Mouse (Mus musculus) adrenal gland, adult (tissue): ENCODE results near the gene Adgra3.

Source experiments
- DNase-seq, 2 experiments: peaks; one replicate each; pipeline ENCODE4 v3.0.0; 2022 to 2023; ENCODE audit warnings: low spot score in 1 of 2; ENCODE audit not compliant: inconsistent age in 2 of 2

Gene Adgra3

DNA sequence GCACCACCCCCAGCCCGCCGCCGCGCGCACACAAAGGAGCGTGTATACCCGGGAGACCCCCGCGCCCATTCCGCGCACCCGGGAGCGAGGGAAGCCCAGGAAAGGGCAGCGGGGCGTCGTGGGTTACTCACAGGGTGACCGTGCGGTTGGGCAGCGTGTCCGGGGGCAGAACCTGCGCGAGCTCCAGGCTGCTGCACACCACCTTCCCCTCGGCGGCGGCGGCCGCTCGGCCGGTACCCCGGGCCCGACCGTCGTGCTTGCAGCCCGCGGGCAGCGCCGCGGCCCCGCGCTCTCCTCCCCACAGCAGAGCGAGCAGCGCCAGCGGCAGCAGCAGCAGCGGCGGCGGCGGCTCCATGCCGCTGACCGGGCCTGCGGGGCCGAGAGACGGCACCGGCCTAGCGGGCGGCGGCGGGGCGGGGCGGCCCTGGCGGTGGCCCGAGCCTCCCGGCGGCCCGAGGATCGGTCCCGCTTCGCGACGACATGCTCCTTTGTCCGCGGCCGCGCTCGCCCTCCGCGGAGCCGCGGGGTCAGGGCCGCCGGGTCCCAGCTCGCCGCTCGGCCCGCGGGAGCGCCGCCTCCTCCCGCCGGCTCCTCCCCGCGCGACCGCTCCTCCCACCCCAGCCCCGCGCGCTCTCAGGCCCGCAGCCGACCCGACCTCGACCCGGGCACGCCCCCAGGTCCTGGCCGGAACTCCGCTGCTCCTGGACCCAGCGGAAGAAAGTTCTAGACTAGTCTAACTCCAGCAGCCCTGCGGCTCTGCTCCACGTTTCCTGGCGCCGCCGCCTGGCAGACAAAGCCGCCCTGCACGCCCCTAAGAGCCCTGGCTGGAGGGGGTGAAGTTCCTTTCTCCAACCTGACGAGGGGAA lies at the start of gene Adgra3:
Gene Adgra3, minus strand, starts transcription at position 586 of the 866 bp plus-strand sequence.
- peak; percentile 90 to 95 for DNase-seq

DNA sequence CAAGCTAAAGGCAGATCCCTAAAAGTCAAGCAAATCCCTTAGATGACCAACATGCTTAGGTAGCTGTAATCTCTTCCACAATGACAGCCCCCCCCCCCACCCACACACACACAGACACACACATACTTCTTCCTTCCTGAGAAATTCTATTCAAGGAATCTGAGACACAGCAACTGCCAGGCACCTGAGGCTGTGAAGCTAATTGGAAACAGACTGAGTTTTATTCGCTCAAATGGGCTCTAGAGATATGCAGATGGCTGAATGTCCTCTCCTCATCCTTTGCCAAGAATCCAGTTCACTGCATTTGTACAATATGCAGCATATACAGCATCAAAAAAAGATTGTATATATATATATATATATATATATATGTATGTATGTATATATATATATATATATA lies 24.6 kb upstream of the Adgra3 start:
- no peak for DNase-seq

DNA sequence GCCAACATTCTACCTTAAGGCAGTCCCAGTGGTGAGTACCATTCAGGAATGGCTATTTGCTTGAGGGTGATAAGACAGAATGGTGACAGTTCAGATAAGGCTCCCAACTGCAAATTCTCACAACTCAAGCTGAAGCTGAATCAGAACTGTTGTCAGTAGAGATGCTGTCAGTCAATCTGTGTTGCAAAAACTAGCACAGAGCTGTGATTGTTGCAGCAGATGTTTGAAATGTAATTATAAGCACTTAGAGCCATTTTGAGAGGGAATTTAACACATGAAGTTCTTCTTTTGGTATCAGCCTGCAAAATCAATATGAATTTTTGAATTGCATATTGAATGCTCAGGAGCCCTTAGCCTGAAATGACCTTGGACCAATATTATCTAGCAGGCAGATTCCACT lies 15.4 kb upstream of the Adgra3 start:
- peak in 1 of 2 experiments; percentile 13 for DNase-seq

DNA sequence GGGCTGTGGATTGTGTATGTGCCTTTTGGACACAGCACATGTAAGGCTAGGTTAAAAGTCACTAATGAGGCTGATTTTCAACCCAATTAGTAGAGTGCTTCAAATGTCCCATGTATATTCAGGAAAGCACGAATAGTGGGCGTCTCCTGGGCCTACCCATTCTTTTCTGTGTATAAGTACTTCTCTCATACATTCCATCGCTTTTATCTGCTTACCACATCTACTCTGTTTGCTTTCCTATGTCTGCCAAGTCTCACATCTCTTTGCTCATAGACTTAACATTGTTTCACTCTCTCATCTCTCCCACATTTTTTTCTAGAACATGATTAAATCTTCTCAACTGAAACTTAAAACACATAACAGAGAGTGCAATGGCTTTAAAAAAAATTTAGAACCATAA lies 5.4 kb upstream of the Adgra3 start:
- DNase-seq, result no peak

DNA sequence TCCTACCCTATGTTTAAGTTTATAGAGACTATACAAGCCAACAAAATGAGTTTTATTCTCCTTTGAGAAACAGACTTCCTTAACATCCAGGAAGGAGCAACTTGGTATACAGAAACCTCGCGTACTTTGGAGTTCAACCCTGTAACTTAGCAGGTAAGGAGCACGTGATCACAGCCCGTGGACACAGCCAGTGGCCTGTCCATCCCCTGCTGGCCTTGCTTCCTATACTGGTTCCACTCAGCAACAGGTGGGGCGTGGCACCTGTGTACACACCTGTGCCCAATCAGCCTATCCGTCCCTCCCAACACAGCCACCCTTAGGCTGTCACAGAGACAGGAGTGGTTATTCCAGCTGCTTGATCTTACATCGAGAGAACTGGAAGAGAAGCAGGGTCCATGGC lies 780 bp upstream of the Adgra3 start:
- DNase-seq, result peak in 1 of 2 experiments; percentile 23

DNA sequence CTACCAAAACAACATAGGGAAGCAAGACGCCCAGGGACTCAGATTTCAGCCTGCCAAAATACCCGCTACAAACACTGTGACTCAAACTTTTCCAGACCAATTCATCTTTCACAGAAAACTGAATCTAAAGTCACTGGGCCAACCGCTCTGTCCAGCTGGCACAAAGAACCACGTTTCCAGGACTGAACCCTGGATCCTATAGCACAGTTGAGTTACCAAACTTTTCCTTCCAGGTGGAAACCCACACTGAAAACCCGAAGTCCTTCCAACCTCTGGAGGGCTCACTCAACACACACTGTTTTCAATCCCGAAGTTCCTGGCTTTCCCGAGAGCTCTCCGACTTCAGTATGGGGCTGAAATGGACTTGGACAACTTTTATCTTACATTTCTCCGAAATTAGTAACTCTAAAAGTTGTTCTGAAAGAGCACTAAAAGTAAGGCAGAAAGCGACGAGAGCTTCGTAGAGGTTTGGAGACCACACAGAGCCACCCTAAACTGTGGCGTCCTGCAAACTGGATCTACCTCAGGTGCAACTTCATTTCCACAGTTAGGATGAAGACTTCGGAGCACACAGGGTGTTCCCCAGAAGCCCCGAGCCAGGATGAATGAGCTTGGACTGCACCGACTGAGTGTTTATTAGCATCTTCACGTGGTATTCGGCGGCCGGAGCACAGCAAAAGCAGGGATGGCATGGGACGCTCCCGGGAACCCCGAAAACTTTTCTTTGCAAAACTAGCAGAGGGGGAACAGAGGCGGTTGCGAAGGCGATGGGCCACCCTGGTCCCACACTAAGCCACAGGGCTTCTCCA lies 990 bp downstream of the Adgra3 start:
- peak in 1 of 2 experiments; percentile 76 for DNase-seq

DNA sequence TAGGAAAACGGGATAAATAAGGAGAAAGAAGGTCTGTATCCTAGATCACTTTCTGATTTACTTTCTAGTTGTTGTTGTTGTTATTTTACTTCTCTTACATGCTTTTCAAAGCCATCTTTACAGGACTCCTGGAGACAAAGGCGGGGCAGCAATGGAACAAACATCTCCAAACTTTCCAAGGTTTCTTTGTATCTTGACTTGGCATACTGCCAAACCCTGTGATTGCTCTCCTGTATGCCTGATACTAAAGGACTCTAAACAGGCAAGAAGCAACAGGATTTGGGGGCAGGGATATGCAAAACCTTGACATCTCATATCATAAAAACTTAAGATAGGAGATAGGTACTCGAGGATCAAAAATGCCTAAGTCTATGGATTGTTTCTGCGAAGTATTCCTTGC lies 6.3 kb downstream of the Adgra3 start:
- peak in 1 of 2 experiments; percentile 60 for DNase-seq

DNA sequence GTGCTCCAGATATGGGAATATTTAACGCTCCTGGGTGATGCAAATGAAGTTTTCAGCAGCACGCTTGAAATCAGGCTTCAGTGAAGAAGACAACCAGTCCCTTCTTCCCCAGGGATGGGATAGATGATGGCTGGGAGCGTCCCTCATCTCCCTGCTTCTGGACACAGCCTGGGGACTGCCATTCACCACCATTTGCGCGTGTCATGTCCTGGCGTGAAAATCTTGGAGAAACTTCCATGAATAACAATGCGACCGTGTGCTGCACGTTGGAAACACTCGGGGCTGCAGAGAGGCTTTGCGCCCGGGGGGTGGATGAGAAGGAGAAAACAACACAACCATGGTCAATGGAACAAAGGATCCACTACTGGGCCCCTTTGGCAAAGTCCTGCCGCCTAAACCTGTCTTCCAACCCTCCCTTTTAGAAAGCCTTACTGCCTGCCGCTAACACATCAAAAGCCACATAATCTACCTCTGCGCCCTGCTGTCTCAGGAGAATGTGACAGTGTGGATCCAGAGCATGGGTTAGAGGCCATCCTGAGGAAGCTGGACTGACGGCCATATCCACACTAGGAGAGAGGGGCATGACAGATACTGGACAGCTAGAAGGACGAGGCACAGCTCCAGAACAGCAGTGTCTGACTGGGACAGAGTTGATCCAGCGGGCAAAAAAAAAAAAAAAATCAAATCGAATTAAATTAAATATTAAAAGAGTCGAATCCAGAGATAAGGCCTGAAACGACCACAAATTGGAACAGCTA lies 8.0 kb downstream of the Adgra3 start:
- no peak for DNase-seq

DNA sequence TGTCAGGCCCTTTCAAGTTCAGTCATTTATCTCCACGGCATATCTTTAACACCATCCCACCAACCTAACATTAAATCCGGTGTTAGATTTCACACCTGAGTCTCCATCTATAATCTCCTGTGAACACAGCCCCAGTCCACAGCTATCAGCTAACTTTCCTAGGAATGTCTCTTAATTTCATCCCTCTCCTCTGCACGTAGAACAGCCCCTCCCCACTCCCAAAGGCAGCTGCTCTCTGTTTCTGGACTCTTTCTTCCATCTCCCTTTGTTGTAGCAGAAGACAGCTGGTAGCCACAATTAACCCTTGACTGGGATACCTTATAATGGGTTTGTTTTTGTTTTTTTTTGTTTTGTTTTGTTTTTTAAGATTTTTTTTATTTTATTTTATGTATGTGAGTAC lies 8.8 kb downstream of the Adgra3 start:
- DNase-seq, result no peak

DNA sequence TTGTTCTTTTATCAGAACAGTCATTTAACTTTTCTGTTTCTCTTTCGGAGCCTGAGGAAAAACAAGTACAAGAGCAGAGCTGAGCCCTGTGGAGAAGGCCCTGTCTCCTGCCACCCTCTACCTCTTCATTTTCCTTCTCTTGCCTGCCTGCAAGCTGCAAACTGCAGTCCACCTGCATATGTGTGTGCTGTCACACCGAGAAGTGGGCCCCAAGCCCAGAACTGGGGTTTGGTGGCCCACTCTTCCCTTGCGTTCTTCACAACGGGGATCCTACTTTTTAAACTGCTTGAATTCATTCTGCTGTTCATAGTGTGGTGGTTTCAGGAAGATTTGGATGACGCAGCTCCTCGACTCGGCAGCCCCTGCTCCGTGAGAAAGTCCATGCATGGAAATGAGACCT lies 9.3 kb downstream of the Adgra3 start:
- DNase-seq, result no peak

DNA sequence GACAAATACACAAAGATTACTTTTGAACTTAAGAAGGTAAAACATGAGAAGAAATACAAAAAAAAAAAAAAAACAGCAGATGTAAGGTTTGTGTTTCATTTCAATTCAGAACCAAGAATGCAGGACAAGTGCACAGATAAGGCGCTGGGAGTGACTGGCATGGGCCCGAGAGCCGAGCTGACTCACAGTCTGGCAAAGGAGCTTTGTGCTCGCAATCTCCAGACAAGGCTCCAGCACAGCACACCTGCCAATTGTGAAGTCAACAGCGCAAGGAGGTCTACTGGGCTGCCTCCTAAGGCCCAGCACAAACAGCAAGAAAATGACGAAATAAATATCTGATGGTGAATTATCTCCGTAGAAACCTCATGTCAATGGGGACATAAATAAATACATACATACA lies 9.8 kb downstream of the Adgra3 start:
- DNase-seq, result peak; percentile 69 to 75

DNA sequence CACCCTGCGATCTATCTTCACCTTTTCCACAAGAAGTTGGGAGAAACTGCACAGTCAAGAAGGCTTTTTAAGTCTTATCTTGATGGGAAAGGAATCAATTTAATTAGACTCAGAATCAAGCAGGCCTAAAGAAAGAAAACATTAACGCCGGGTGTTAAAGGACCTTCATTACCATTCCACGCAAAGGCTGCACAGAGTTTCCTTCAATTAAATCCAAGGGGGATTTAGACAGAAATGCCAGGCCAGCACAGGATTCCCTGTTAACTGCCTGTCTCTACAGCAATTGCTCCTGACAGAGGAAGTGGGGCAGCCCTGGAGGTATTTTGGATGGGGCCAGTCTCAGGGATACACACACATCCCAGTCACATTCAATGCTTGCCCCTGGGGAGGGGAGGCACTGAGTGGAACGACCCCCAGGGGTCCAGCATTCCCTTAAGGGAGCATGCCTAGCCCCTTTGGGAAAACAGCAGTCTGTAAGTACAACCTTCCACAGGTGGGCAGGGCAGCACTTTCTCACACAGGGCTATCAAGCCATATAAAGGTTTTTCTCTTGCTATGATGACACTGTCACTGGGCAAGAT lies 10.4 kb downstream of the Adgra3 start:
- no peak for DNase-seq

DNA sequence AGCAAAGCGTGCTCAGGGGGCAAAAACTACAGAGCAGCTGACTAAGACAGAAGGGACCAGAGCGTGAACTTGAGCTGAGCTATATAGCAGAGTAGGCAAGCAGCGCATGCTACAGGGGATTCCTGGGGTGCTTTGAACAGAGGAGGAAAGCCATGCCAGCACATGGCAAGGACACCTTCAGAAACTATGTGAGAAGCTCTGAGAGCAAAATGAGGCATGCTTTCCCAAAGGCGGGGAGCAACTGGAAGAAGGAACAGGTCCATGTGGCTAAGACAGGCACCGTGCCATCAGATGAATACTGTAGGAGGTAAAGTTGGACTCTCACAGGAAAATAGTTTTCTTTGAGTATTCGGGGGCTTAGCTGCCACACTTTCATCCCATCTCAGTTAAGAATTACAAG lies 13.6 kb downstream of the Adgra3 start:
- DNase-seq, result peak in 1 of 2 experiments; percentile 15

DNA sequence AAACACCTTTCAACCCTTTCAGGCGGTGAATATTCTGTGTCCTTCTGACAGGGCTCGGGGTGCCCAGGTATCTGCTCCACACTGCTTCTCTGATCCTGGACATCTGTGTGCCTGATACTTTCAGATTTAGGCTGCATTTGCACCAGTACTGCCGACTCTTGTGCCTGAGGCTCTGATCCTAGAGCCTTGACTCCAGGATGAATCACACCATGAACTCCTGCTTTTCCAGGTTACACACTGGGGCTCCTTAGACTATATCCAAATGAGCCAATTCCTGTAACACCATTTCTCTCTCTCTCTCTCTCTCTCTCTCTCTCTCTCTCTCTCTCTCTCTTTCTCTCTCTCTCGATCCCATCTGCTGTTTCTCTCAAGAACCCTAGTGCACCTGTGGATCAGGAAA lies 15.1 kb downstream of the Adgra3 start:
- DNase-seq, result no peak

DNA sequence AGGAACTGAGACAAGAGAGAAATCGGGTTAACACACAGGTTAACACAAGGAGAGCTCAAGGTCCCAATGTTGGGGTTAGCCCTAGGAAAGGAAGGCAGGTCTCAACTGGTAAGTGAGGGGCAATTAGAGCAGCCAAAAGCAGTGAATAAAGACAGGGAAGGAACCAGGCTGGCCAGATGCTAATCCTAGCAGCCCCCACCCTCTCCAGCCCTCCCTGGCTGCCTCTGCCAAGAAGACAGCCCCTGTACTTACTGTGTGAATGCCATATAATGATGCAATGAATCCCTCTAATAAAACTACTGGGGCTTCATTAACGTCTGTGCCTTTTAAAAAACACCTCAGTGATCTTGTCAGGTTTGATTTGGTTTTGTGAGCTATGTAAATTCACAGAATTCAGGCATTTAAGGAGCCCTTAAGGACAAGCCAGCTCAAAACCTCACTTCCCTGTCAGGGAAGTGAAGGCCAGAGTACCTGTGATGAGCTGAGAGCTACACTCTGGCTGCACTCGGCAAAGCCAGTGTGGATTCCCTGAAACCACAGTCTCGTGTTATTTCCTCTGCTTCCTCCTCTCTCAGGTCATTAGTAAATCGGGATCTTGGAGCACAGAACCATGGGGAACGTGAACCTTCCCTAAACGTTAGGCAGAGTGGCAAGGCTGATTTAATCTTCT lies 16.4 kb downstream of the Adgra3 start:
- DNase-seq, result no peak

DNA sequence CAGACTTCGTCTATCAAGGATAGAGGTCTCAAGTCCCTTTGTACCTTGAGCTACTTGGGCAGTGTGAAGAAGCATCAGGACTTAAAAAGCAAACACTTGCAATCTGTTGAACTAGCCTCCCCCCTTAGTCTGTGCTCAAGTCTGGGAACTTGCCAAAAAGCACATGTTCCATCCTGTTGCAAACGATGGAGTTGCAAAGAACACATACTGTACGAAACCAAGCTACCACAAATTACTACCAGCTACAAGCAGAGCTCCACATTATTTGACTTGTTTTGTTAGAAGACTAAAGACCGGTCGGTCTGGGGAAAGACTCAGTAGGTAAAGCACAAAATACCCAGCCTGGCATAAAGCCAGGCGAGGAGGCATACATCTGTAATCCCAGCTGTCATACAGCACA lies 19.3 kb downstream of the Adgra3 start:
- DNase-seq, result no peak

DNA sequence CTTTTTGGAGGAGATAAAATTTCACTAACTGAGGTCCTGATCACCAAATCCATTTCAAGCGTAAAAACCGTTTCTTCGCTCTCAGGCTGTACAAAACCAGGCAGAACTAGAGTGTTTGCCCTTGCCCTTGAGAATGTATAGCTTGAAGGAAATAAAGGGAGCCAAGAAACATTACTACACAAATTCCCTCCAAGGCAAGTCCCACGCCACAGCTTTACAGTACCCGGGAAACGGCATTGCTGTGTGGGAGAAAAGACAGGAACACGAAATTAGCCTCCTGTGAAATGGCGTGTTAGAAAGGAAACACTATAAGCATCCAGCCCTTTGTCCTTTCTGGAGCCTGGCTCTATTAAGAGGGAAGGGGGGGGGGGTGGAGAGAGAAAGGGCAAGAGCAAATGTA lies 21.1 kb downstream of the Adgra3 start:
- DNase-seq, result no peak

DNA sequence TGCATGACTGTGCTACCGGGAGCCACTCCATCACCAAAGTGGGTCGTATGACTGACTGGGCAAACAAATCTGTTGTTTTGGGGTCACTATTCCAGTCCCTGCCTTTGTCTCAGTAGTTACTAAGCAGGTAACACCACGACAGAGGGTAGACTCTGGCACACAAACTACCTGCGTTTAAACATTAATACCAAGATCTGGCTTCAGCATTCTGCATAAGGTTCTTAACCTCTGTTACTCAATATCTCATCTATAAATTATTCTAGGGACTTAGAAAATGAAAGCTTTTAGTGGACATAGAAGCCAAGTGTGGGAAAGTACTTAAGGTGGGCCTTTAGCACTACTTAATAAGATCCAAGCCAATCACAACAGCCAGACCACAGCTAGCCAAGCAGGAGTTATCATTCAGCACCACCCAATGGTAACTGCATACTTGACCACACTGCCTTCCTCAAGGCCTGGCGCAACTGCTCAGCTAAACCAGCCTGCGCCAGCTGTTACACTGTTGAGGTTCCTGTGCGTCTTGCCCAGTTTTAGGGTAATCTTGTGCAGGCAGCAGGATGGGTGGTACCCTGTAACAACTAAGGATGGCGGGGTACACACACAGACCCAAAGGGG lies 23.8 kb downstream of the Adgra3 start:
- DNase-seq, result no peak

DNA sequence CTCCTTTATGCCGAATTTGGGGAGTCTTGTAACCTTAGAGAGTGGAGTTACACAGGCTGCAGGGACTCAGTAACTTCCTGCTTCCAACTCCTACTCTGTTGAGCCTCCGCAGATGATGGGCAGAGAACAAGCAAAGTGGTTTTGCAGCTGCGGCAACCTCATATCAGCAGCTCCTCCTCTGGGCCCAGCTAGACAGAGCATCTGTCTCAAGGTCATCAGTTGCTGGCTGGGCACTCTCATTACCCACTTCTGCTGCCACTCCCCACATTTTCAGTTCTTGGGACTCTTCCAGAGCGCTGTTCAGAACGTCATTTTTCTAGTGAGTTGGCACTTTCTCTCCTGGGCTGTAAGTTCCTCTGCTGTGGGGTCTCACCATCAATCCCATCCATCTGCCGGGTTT lies 24.6 kb downstream of the Adgra3 start:
- DNase-seq, result peak; percentile 62 to 71

DNA sequence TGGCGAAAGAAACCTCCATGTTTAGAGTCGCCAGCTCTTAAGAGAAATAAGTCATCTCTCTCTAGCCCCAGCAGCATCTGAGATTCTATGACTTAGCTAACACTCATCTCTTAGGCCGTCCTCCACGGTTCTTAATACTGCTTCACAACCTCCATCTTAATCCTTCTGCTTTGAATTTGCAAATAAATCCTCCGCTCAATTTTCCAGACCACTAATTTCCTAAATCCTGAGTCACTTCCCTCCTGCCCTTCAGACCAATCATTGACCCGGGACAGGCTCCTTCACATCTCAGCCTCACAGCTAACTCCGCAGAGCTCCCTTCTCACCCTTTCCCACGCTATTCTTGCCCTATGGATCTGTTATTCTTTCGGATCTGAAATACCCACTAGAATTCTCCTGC lies 25.1 kb downstream of the Adgra3 start:
- no peak for DNase-seq
